Mouse (Mus musculus): ENCODE measurements at regions not wholly inside any gene's neighbourhood (a gene's known extent, or its start where the extent isn't known, plus 50 kb on each side); places are given as distances from the start of the nearest gene placed in this dataset.

- Histone ChIP-seq H3K9ac (ENCODE audit: low read length) (no peak overlapping the region), H3K27ac (ENCODE audit: low read depth, low read length) (no peak overlapping the region), H3K27me3 (ENCODE audit: control insufficient read depth, insufficient read depth, low read length) (no peaks in the 10 kb centered on the region), H3K36me3 (ENCODE audit: control insufficient read depth, insufficient read depth, low read length) (no peaks in the 10 kb centered on the region), H3K9me3 (ENCODE audit: control insufficient read depth, low read length) (no peaks in the 10 kb centered on the region), H3K4me2 (ENCODE audit: low read depth) (no peak overlapping the region), H3K4me1 (ENCODE audit: control insufficient read depth, insufficient read depth, low read length) (no peaks in the 10 kb centered on the region), H3K4me3 (ENCODE audit: low read depth, low read length) (no peak overlapping the region)
- DNase-seq (ENCODE audit: low spot score) (peak; percentile 24), ATAC-seq (ENCODE audit: insufficient read depth, low FRiP score, low TSS enrichment) (no peak; the same call in 1 of the 2 replicates)
- WGBS = 36% methylated on average over 3 of the region's 3 CpGs
These were observed 349.6 kb upstream of the Satb1 start for GRCm38 (mm10) chr17:52182706-52183105.

- Histone ChIP-seq H3K36me3 (ENCODE audit: control insufficient read depth, insufficient read depth, low read length) (no peaks in the 10 kb centered on the region), H3K4me2 (ENCODE audit: low read depth) (no peak overlapping the region), H3K4me1 (ENCODE audit: control insufficient read depth, insufficient read depth, low read length) (no peaks in the 10 kb centered on the region), H3K27ac (ENCODE audit: low read depth, low read length) (no peak overlapping the region), H3K9ac (ENCODE audit: low read length) (no peak overlapping the region), H3K9me3 (ENCODE audit: control insufficient read depth, low read length) (no peaks in the 10 kb centered on the region), H3K27me3 (ENCODE audit: control insufficient read depth, insufficient read depth, low read length) (no peaks in the 10 kb centered on the region), H3K4me3 (ENCODE audit: low read depth, low read length) (no peak overlapping the region)
- 86% methylated on average over 2 of the region's 2 CpGs for WGBS
- DNase-seq (ENCODE audit: low spot score) (no peak), ATAC-seq (ENCODE audit: insufficient read depth, low FRiP score, low TSS enrichment) (no peak)
These were observed 344.9 kb upstream of the Satb1 start for GRCm38 (mm10) chr17:52177996-52178395.

GRCm38 (mm10) chr17:52168076-52168838, 335.2 kb upstream of the Satb1 start:
- no peak overlapping the region for H3K4me3 ChIP-seq (ENCODE audit: low read depth, low read length)
- 87% methylated on average over 10 of the region's 10 CpGs for WGBS
- peak; percentile 23; the same call in 1 of the 2 replicates for ATAC-seq (ENCODE audit: insufficient read depth, low FRiP score, low TSS enrichment)
- no peak for DNase-seq (ENCODE audit: low spot score)
- no peak overlapping the region for H3K27ac ChIP-seq (ENCODE audit: low read depth, low read length)
- no peak overlapping the region for H3K9ac ChIP-seq (ENCODE audit: low read length)
- H3K4me1 ChIP-seq (ENCODE audit: control insufficient read depth, insufficient read depth, low read length) = no peaks in the 10 kb centered on the region
- H3K27me3 ChIP-seq (ENCODE audit: control insufficient read depth, insufficient read depth, low read length) = no peaks in the 10 kb centered on the region
- no peak overlapping the region for H3K4me2 ChIP-seq (ENCODE audit: low read depth)
- no peaks in the 10 kb centered on the region for H3K9me3 ChIP-seq (ENCODE audit: control insufficient read depth, low read length)
- no peaks in the 10 kb centered on the region for H3K36me3 ChIP-seq (ENCODE audit: control insufficient read depth, insufficient read depth, low read length)

- Histone ChIP-seq H3K9me3 (ENCODE audit: control insufficient read depth, low read length) (no peaks in the 10 kb centered on the region), H3K27me3 (ENCODE audit: control insufficient read depth, insufficient read depth, low read length) (no peaks in the 10 kb centered on the region), H3K4me2 (ENCODE audit: low read depth) (no peak overlapping the region), H3K4me3 (ENCODE audit: low read depth, low read length) (no peak overlapping the region), H3K36me3 (ENCODE audit: control insufficient read depth, insufficient read depth, low read length) (no peaks in the 10 kb centered on the region), H3K27ac (ENCODE audit: low read depth, low read length) (no peak overlapping the region), H3K4me1 (ENCODE audit: control insufficient read depth, insufficient read depth, low read length) (no peaks in the 10 kb centered on the region), H3K9ac (ENCODE audit: low read length) (no peak overlapping the region)
- ATAC-seq (ENCODE audit: insufficient read depth, low FRiP score, low TSS enrichment) (no peak), DNase-seq (ENCODE audit: low spot score) (no peak)
- 89% methylated on average over 4 of the region's 4 CpGs for WGBS
These were observed 334.6 kb upstream of the Satb1 start for GRCm38 (mm10) chr17:52167658-52168057.

- H3K27me3 ChIP-seq (ENCODE audit: control insufficient read depth, insufficient read depth, low read length) = no peaks in the 10 kb centered on the region
- DNase-seq (ENCODE audit: low spot score) (no peak), ATAC-seq (ENCODE audit: insufficient read depth, low FRiP score, low TSS enrichment) (no peak)
- H3K9ac ChIP-seq (ENCODE audit: low read length) = no peak overlapping the region
- 81% methylated on average over 5 of the region's 5 CpGs for WGBS
- H3K9me3 ChIP-seq (ENCODE audit: control insufficient read depth, low read length) = no peaks in the 10 kb centered on the region
- no peaks in the 10 kb centered on the region for H3K4me1 ChIP-seq (ENCODE audit: control insufficient read depth, insufficient read depth, low read length)
- H3K36me3 ChIP-seq (ENCODE audit: control insufficient read depth, insufficient read depth, low read length) = no peaks in the 10 kb centered on the region
- H3K4me2 ChIP-seq (ENCODE audit: low read depth) = no peak overlapping the region
- H3K4me3 ChIP-seq (ENCODE audit: low read depth, low read length) = no peak overlapping the region
- no peak overlapping the region for H3K27ac ChIP-seq (ENCODE audit: low read depth, low read length)
These were observed 332.9 kb upstream of the Satb1 start for GRCm38 (mm10) chr17:52165891-52166485.

GRCm38 (mm10) chr17:52162559-52163397, 329.7 kb upstream of the Satb1 start:
- Histone ChIP-seq H3K9ac (ENCODE audit: low read length) (no peak overlapping the region), H3K4me3 (ENCODE audit: low read depth, low read length) (no peak overlapping the region), H3K4me1 (ENCODE audit: control insufficient read depth, insufficient read depth, low read length) (no peaks in the 10 kb centered on the region), H3K4me2 (ENCODE audit: low read depth) (no peak overlapping the region), H3K36me3 (ENCODE audit: control insufficient read depth, insufficient read depth, low read length) (no peaks in the 10 kb centered on the region), H3K27me3 (ENCODE audit: control insufficient read depth, insufficient read depth, low read length) (no peaks in the 10 kb centered on the region), H3K9me3 (ENCODE audit: control insufficient read depth, low read length) (no peaks in the 10 kb centered on the region), H3K27ac (ENCODE audit: low read depth, low read length) (no peak overlapping the region)
- WGBS = 89% methylated on average over 10 of the region's 10 CpGs
- DNase-seq (ENCODE audit: low spot score) (no peak), ATAC-seq (ENCODE audit: insufficient read depth, low FRiP score, low TSS enrichment) (no peak)

GRCm38 (mm10) chr17:52150496-52150895, 317.4 kb upstream of the Satb1 start:
- Histone ChIP-seq H3K27me3 (ENCODE audit: control insufficient read depth, insufficient read depth, low read length) (no peaks in the 10 kb centered on the region), H3K4me2 (ENCODE audit: low read depth) (no peak overlapping the region), H3K4me3 (ENCODE audit: low read depth, low read length) (no peak overlapping the region), H3K36me3 (ENCODE audit: control insufficient read depth, insufficient read depth, low read length) (no peaks in the 10 kb centered on the region), H3K27ac (ENCODE audit: low read depth, low read length) (no peak overlapping the region), H3K9me3 (ENCODE audit: control insufficient read depth, low read length) (no peaks in the 10 kb centered on the region), H3K4me1 (ENCODE audit: control insufficient read depth, insufficient read depth, low read length) (no peaks in the 10 kb centered on the region), H3K9ac (ENCODE audit: low read length) (no peak overlapping the region)
- ATAC-seq (ENCODE audit: insufficient read depth, low FRiP score, low TSS enrichment) (no peak), DNase-seq (ENCODE audit: low spot score) (no peak)
- 91% methylated on average over 5 of the region's 5 CpGs for WGBS

- Histone ChIP-seq H3K27ac (ENCODE audit: low read depth, low read length) (no peak overlapping the region), H3K4me3 (ENCODE audit: low read depth, low read length) (no peak overlapping the region), H3K9me3 (ENCODE audit: control insufficient read depth, low read length) (no peaks in the 10 kb centered on the region), H3K4me2 (ENCODE audit: low read depth) (no peak overlapping the region), H3K36me3 (ENCODE audit: control insufficient read depth, insufficient read depth, low read length) (no peaks in the 10 kb centered on the region), H3K4me1 (ENCODE audit: control insufficient read depth, insufficient read depth, low read length) (no peaks in the 10 kb centered on the region), H3K9ac (ENCODE audit: low read length) (no peak overlapping the region), H3K27me3 (ENCODE audit: control insufficient read depth, insufficient read depth, low read length) (no peaks in the 10 kb centered on the region)
- WGBS = 87% methylated on average over 6 of the region's 6 CpGs
- ATAC-seq (ENCODE audit: insufficient read depth, low FRiP score, low TSS enrichment) = no peak
- DNase-seq (ENCODE audit: low spot score) = no peak
These were observed 316.7 kb upstream of the Satb1 start for GRCm38 (mm10) chr17:52149834-52150233.
